Mouse (Mus musculus) subcutaneous adipose tissue, adult 2 months (tissue): ENCODE results near the gene Ugp2. TPM values are rescaled to one million over a fixed set of nuclear protein-coding genes. Genes with fewer than 3 reads are reported as not detected.

Source experiments
- polyA plus RNA-seq: library from polyadenylated mRNA; depleted of rRNA; stranded (reverse); fragments of >200 nt; gene quantifications from 2 replicates; pipeline ENCODE4 v1.2.3, GENCODE M21; 2012; ENCODE audit warnings: low replicate concordance; rRNA removed

Gene Ugp2
- polyA plus RNA-seq, result 13.4 and 18.0 TPM in 2 replicates

GRCm38 (mm10) chr11:21371122-21371806 lies at the start of gene Ugp2:
Ugp2 (minus strand) TSS chr11:21371201.

Other genes with a start within 250 kb of the Ugp2 start
- 18.2 and 25.1 TPM in 2 replicates for gene Vps54, start 131.9 kb downstream of the Ugp2 start, polyA plus RNA-seq
- gene Wdpcp, start 201.0 kb upstream of the Ugp2 start, polyA plus RNA-seq, result 8.3 and 8.5 TPM in 2 replicates
- 240 and 397 TPM in 2 replicates for gene Mdh1, start 201.2 kb upstream of the Ugp2 start, polyA plus RNA-seq